Mouse (Mus musculus) bone marrow macrophage, adult 2 months (primary cell): ENCODE measurements around the gene Klhl5. TPM values are rescaled to one million over a fixed set of nuclear protein-coding genes. Genes with fewer than 3 reads are reported as not detected.

Source experiments
- H3K27ac ChIP-seq: 2 replicates; pipeline ENCODE4 v1.5.1; 2012; ENCODE audit warnings: low read depth, low read length; ENCODE audit not compliant: insufficient read depth
- H3K4me1 ChIP-seq: 2 replicates; pipeline ENCODE4 v1.6.1; 2012; ENCODE audit warnings: low read length; ENCODE audit not compliant: control insufficient read depth, insufficient read depth
- H3K4me3 ChIP-seq: 2 replicates; pipeline ENCODE4 v1.5.1; 2012; ENCODE audit warnings: mild to moderate bottlenecking, low read length, moderate library complexity; ENCODE audit not compliant: insufficient read depth
- CTCF ChIP-seq: IDR thresholded peaks from 2 replicates; pipeline ENCODE4 v1.5.1; 2012; ENCODE audit warnings: low read depth, mild to moderate bottlenecking, low read length, moderate library complexity
- POLR2A ChIP-seq: IDR thresholded peaks from 2 replicates; pipeline ENCODE4 v1.6.1; 2012; ENCODE audit warnings: mild to moderate bottlenecking, low read depth, low read length, borderline replicate concordance
- polyA plus RNA-seq: library from polyadenylated mRNA; stranded (reverse); fragments of >200 nt; gene quantifications from 2 replicates; pipeline ENCODE4 v1.2.4, GENCODE M21; 2012; ENCODE audit not compliant: missing spikeins, insufficient read depth, insufficient read length

Gene Klhl5
- polyA plus RNA-seq, 1 experiment, result 58.8 TPM

DNA sequence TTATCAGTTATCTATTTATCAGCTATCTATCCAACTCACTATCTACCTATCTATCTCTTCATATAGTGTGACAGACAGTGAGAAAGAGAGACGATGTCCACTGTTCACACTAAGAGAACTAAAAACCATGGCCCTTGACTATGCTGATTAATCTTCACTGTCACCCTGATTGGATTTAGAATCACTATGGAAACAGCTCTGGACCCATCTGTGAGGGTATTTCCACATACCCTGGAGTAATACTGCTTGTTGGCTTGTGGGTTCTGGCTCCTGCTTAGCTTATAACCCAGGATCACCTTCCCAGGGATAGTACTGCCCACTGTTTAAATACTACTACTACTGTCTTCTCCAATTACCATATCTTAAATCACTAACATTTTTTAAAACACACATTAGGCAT, 74.9 kb downstream of the Klhl5 start:
- no peak overlapping the region for H3K27ac ChIP-seq
- no peak overlapping the region for H3K4me3 ChIP-seq
- H3K4me1 ChIP-seq, result no peaks in the 10 kb centered on the region
- TF ChIP-seq CTCF (no peak), POLR2A (no peak)

DNA sequence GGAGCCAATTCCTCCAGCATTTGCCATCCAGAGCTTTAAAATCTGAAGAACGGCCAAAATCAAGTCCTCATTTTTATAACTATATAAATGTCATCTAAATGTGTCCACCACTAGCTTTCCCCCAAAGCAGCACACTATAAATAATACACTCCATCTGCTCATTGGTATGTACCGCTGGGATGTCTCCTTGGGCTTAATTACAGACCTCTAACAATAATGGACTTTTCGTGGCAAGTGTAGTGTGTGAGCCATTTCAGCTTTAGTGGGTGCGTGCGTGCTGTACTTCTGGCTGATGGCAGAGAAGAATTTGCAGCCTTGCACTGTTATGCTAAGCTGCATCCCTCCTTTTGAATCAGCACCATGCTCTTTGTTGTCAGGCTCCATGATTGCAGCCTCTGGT, 84.3 kb downstream of the Klhl5 start:
- TF ChIP-seq CTCF (no peak), POLR2A (no peak)
- no peak overlapping the region for H3K27ac ChIP-seq
- peaks cover 4% of the 10 kb centered on the region; the same call in 1 of the 2 replicates for H3K4me1 ChIP-seq
- H3K4me3 ChIP-seq, result no peak overlapping the region

- Histone ChIP-seq H3K27ac (no peak overlapping the region), H3K4me1 (peaks cover 6% of the 10 kb centered on the region; the same call in 1 of the 2 replicates), H3K4me3 (no peak overlapping the region)
- TF ChIP-seq CTCF (no peak), POLR2A (no peak)
Measured at GRCm38 (mm10) chr5:65194441-65194840, 87.1 kb downstream of the Klhl5 start.

GRCm38 (mm10) chr5:65199346-65200128, 92.2 kb downstream of the Klhl5 start, which contains the start of gene Wdr19:
Gene Wdr19, plus strand, starts transcription at chr5:65199696.
- H3K4me3 ChIP-seq, result peak within 1 kb of the TSS; percentile 78
- peaks cover 6% of the 10 kb centered on the region; the same call in 1 of the 2 replicates for H3K4me1 ChIP-seq
- TF ChIP-seq POLR2A (0 out of 2 replicates have a peak, but pooled peaks have one; percentile 36), CTCF (no peak)
- H3K27ac ChIP-seq, result peak within 1 kb of the TSS; percentile 40

DNA sequence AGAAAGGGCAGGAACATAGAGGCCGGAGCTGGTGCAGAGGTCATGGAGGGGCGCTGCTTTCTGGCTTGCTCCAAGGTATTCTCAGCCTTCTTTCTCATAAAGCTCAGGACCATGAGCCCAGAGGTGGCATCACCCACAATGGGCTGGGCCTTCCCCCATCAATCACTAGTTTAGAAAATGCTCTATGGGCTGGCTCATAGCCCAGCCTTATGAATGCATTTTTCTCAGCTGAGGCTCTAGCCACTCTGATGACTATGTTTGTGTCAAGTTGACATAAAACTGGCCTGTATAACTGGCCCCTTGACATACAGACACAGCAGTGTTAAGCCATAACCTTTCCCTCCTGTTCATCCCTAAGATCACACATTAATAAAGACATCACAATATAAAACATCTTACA, 97.4 kb downstream of the Klhl5 start:
- 0 out of 2 replicates have a peak, but pooled peaks cover 3% of the 10 kb centered on the region for H3K4me1 ChIP-seq
- H3K4me3 ChIP-seq, result no peak overlapping the region
- H3K27ac ChIP-seq, result no peak overlapping the region
- TF ChIP-seq CTCF, result no peak

DNA sequence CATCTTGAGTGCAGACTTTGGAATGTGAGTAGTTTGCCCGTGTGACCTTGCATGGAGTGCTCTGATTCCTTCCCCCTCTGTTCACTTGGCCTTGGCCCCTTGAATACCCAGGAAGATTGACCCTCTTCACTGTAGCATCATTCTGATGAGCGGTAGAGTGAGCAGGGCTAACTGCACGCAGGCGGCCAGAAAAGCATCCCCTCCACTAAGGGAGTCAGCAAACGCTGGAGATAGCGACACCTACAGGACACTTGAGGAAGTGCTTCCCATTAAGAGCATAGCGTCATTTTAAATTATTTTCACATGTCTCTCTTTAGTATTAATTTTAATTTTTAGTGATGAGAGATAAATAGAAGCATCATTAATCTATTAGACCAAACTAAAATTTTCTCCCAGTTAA, 106.0 kb downstream of the Klhl5 start:
- TF ChIP-seq POLR2A (no peak), CTCF (peak; percentile 98)
- Histone ChIP-seq H3K4me1 (no peaks in the 10 kb centered on the region), H3K4me3 (no peak overlapping the region), H3K27ac (no peak overlapping the region)

Other genes starting within 250 kb of the Klhl5 start
- 73.1 and 78.0 TPM in 2 replicates for gene Tlr1, start 174.0 kb upstream of the Klhl5 start, polyA plus RNA-seq
- gene Tlr6, start 147.4 kb upstream of the Klhl5 start, polyA plus RNA-seq, result 19.2 and 22.6 TPM in 2 replicates
- gene Fam114a1, start 137.5 kb upstream of the Klhl5 start, polyA plus RNA-seq, result 12.8 and 13.7 TPM in 2 replicates
- gene Tmem156, start 15.4 kb upstream of the Klhl5 start, polyA plus RNA-seq, result 6.1 and 6.3 TPM in 2 replicates
- 11.8 and 12.0 TPM in 2 replicates for gene Wdr19, start 92.2 kb downstream of the Klhl5 start, polyA plus RNA-seq
- gene Rfc1, start 228.1 kb downstream of the Klhl5 start, polyA plus RNA-seq, result 45.4 and 51.0 TPM in 2 replicates
- not detected in 2 replicates for gene Klb, start 240.8 kb downstream of the Klhl5 start, polyA plus RNA-seq